Mouse (Mus musculus): ENCODE measurements around the gene Tctn3. TPM values are rescaled to one million over a fixed set of nuclear protein-coding genes. Genes with fewer than 3 reads are reported as not detected.

The Tctn3 gene
- total RNA-seq (2021) = 10 to 100 TPM; 15.8 to 17.6 TPM

GRCm38 (mm10) chr19:40611830-40612506 lies at the start of gene Tctn3, which contains the start of gene Entpd1:
Tctn3 (minus strand) TSS chr19:40612233.
Entpd1 (plus strand) TSS chr19:40612366.
- DNase-seq (ENCODE audit: extremely low spot score in 1 of 2, low spot score in 1 of 2) = peak; percentile 84 to 94

DNA sequence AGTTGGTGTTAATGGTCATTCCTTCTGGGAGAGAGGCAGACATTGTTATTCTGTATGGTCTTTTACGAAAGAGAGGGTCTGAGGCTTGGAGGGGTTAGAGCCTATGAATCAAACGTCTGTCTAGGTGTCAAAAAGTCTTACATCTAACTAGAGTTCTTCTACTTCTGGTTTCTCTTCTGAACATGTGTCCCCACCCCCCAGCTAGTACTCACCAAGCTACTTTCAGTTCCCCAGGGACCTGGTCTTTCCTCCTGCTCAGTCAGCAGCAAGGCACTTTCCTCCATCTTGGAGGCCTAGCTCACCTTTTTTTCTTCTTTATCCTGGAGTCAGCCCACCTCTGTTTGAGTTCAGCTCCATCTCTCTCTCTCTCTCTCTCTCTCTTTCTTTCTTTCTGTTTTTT lies 49.1 kb upstream of the Tctn3 start:
- no peak for DNase-seq (ENCODE audit: extremely low spot score in 1 of 2, low spot score in 1 of 2)

DNA sequence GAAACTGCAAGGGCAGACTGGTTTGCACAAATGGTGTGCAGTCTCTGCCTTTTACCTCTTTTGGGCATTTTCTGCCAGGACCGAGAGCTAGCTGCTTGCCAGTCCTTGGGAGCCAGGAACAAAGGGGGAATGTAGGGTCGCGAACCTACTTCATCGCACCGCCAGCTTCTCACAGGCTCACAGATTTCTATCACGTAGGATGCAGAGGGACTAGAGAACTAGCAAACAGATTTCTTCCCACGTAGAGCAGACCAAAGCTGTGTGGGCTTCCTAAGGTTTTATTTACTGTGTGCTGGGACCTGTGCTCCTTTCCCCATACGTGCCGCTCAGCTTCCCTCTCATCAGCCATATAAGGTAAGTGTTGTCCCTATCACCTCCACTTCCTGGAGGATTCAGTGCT lies 48.5 kb upstream of the Tctn3 start:
- no peak for DNase-seq (ENCODE audit: extremely low spot score in 1 of 2, low spot score in 1 of 2)

DNA sequence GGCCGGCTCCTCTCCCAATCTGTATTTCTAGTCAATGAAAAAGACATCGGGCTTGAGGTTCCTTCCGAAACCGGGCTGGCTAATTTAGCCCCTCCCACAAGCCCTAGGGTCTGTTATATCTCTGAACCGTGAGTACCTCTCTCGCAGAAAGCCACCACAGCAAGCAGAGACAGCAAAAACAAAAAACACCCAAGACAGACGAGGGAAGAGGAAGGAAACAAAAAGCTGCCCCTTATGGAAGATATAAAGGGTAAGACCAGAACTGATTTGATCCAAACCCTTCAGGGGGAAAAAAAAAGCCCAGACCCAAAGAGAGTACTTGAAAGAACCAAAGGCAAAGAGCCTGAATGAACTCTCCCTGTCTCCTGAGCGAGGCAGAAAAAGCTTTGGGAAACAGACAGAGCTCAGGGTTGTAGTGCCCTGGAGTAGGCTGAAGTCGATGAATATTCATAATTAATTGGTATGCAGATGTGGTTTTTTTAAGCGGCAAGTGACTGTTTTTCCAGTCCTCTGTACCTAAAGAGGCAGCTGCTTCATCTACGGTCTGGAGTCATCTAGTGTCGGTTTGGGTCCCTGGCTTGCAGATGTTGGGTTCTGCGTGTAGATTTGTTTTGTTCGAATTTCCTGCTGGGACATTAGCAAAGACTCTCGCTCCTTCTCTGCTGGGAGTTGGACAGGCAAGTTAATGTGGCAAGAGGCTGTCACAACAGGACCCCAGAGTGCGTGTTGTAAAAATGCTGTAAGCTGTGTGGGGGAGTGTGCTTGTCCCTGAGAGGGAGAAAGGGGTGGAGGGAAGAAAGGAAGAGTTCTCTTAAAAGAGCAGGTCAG lies 47.8 kb upstream of the Tctn3 start:
- DNase-seq (ENCODE audit: extremely low spot score in 1 of 2, low spot score in 1 of 2) = no peak

GRCm38 (mm10) chr19:40658935-40659334 lies 46.9 kb upstream of the Tctn3 start:
- no peak for DNase-seq (ENCODE audit: extremely low spot score in 1 of 2, low spot score in 1 of 2)

DNA sequence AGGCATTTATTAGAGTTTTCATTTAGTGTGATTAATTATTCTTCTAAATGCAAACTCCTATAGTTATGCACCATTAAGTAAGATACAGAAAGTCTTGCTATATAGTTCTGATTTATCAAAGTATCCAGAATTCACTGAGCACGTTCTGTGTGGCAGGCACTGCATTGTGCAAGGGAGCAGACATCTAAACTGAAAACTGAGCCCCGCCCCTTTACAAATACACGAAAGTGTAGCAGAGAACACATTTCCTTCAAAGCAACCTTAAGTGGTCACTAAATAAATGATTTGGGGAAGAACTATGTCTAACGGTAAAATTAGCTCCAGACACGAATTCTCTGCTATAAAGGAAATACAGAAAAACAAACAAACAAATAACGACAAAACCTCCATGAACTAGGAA lies 46.2 kb upstream of the Tctn3 start:
- DNase-seq (ENCODE audit: extremely low spot score in 1 of 2, low spot score in 1 of 2) = no peak

- no peak for DNase-seq (ENCODE audit: extremely low spot score in 1 of 2, low spot score in 1 of 2)
Observed at GRCm38 (mm10) chr19:40656207-40656606, 44.2 kb upstream of the Tctn3 start.

GRCm38 (mm10) chr19:40650090-40650489 lies 38.1 kb upstream of the Tctn3 start:
- no peak for DNase-seq (ENCODE audit: extremely low spot score in 1 of 2, low spot score in 1 of 2)

- DNase-seq (ENCODE audit: extremely low spot score in 1 of 2, low spot score in 1 of 2) = no peak
Observed at GRCm38 (mm10) chr19:40647319-40648158, 35.5 kb upstream of the Tctn3 start.

- DNase-seq (ENCODE audit: extremely low spot score in 1 of 2, low spot score in 1 of 2) = no peak
Observed at GRCm38 (mm10) chr19:40646379-40646778, 34.3 kb upstream of the Tctn3 start.

GRCm38 (mm10) chr19:40643846-40644245 lies 31.8 kb upstream of the Tctn3 start:
- no peak for DNase-seq (ENCODE audit: extremely low spot score in 1 of 2, low spot score in 1 of 2)

DNA sequence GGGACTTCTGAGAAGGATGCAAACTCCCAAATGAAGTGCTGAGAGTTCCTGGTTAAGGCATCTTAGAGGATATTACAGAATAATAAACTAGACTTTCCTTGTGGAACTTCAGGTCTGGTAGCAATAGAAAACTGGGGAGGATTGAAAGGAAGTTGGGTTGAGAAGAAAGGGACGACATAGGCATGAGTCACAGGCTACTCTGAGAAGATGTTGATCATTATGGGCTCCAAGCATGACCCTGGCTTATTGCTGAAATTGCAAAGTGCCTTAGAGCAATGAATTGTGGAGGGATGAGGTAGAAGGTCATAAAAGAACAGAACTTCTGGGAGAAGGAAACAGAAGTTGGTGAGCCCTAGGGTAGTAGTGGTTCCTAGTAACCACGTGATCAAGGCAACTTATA lies 28.8 kb upstream of the Tctn3 start:
- DNase-seq (ENCODE audit: extremely low spot score in 1 of 2, low spot score in 1 of 2) = no peak

- no peak for DNase-seq (ENCODE audit: extremely low spot score in 1 of 2, low spot score in 1 of 2)
Observed at GRCm38 (mm10) chr19:40639729-40640304, 27.8 kb upstream of the Tctn3 start.

- no peak for DNase-seq (ENCODE audit: extremely low spot score in 1 of 2, low spot score in 1 of 2)
Observed at GRCm38 (mm10) chr19:40638582-40638981, 26.5 kb upstream of the Tctn3 start.

GRCm38 (mm10) chr19:40637601-40638000 lies 25.6 kb upstream of the Tctn3 start:
- DNase-seq (ENCODE audit: extremely low spot score in 1 of 2, low spot score in 1 of 2) = no peak

DNA sequence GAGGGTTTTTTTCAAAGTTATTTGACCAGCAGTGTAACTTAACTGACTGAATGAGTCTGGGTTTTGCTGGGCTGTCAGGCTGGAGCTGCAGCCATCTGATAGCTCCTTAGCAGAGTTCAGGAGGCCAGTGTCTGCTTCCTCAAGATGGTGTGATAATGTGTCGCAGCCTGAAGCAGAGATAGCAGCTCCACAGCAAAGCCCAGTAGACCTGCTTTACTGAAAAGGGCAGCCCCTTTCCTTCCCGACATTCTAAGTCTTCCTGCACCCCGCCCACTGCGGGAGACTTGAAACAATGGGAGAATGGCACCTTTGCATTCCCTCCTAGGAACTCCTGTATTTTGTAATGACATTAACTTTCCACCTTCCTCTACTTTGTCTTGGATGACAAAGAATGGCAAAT lies 25.1 kb upstream of the Tctn3 start:
- no peak for DNase-seq (ENCODE audit: extremely low spot score in 1 of 2, low spot score in 1 of 2)

DNA sequence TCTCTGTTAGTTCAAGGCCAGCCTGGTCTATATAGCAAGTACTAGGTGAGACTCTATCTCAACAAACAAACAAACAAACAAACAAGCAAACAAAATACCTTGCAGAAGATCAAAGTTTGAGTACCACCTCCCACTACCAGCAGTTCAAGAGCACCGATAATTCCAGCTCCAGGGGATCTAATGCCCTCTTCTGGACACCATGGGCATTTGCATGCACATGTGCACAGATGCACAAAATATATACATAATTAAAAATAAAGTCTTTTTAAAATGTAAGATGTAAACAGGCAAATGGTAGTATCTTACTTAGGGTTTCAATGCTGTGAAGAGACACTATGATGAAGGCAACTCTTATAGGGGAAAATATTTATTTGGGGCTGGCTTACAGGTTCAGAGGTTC lies 21.1 kb upstream of the Tctn3 start:
- DNase-seq (ENCODE audit: extremely low spot score in 1 of 2, low spot score in 1 of 2) = no peak

GRCm38 (mm10) chr19:40632668-40633067 lies 20.6 kb upstream of the Tctn3 start:
- DNase-seq (ENCODE audit: extremely low spot score in 1 of 2, low spot score in 1 of 2) = no peak

DNA sequence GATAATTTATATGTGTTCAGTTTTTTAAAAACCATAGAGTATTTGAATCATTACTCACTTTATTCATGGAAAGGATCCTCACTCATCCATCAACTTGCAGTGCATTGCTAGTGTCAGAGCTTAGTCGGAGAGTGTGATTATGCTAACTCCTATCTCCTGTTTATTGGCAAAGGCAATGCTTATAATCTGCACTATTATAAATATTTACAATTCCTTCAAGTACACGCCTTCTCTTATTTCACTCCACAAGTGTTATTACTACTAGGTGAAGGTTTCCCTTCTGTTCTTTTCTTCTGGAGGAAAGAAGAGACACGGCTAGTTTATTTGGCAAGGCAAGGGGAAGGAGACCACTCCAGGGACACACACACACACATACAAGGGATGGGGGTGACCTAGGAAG lies 20.2 kb upstream of the Tctn3 start:
- no peak for DNase-seq (ENCODE audit: extremely low spot score in 1 of 2, low spot score in 1 of 2)

DNA sequence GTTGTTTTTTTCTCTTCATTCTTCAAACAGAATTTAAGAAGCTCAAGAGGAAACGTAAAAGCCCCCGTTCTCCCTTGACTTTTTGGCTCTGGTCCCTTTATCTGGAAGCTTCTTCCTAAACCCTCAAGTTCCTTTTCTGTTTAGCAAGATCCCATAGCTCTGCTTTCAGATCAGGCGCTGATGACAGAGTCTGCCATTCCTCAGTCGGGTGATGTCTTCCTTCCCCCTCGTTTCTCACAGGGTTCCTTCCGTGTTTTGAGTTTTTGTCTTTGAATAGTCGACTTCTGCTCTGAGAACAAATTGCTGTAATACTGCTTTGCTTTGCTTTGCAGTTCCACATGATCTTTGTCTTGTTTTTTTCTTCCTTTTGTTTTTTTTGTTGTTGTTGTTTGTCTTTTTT lies 18.6 kb upstream of the Tctn3 start:
- no peak for DNase-seq (ENCODE audit: extremely low spot score in 1 of 2, low spot score in 1 of 2)

- DNase-seq (ENCODE audit: extremely low spot score in 1 of 2, low spot score in 1 of 2) = no peak
Observed at GRCm38 (mm10) chr19:40630096-40630495, 18.1 kb upstream of the Tctn3 start.
